Mouse (Mus musculus) intestine, embryonic 14.5 days (tissue): ENCODE results near the gene Lhpp. TPM values are rescaled to one million over a fixed set of nuclear protein-coding genes. Genes with fewer than 3 reads are reported as not detected.

Experiments
- polyA plus RNA-seq: library from polyadenylated mRNA; unstranded; fragments of >200 nt; fragmentation: Nextera tagmentation; extraction: Ambion mirVana; gene quantifications from 2 replicates; pipeline ENCODE4 v1.2.1, GENCODE M21; 2014

Gene Lhpp
- polyA plus RNA-seq, 1 experiment from 2014 or later: 39.8 TPM

Other genes starting within 250 kb of the Lhpp start
- 873 and 898 TPM in 2 replicates for gene Oat, start 34.2 kb upstream of the Lhpp start, polyA plus RNA-seq
- 0.26 and 0.48 TPM in 2 replicates for gene Nkx1-2, start 11.0 kb upstream of the Lhpp start, polyA plus RNA-seq
- gene Fam53b, start 203.2 kb downstream of the Lhpp start, polyA plus RNA-seq: 20.4 and 23.2 TPM in 2 replicates
- gene Eef1akmt2, start 242.0 kb downstream of the Lhpp start, polyA plus RNA-seq: 59.6 and 69.8 TPM in 2 replicates
- 33.5 and 34.7 TPM in 2 replicates for gene Abraxas2, start 248.6 kb downstream of the Lhpp start, polyA plus RNA-seq